Mouse (Mus musculus) layer of hippocampus, postnatal 14 days (tissue): ENCODE measurements around the gene Cdc123. TPM values are rescaled to one million over a fixed set of nuclear protein-coding genes. Genes with fewer than 3 reads are reported as not detected.

Source experiments
- DNase-seq, 2 experiments: peaks; one replicate each; pipeline ENCODE4 v3.0.0; 2021 to 2022; ENCODE audit warnings: low spot score in 2 of 2, mixed read lengths in 1 of 2
- total RNA-seq, 2 experiments: library from RNA; stranded (reverse); gene quantifications; 2 replicates each; pipeline ENCODE4 v1.2.3; 2021

Cdc123 gene
- total RNA-seq, 2 experiments from 2014 or later = 124 to 129 TPM

- peak in 1 of 2 experiments; percentile 25 for DNase-seq
Observed at GRCm38 (mm10) chr2:5806201-5806600, 38.8 kb downstream of the Cdc123 start.

GRCm38 (mm10) chr2:5805228-5805627 is 39.7 kb downstream of the Cdc123 start:
- DNase-seq = no peak

GRCm38 (mm10) chr2:5804440-5805045 is 40.4 kb downstream of the Cdc123 start:
- DNase-seq = no peak

GRCm38 (mm10) chr2:5801927-5802590 is 42.9 kb downstream of the Cdc123 start:
- no peak for DNase-seq

- no peak for DNase-seq
Observed at GRCm38 (mm10) chr2:5801182-5801640, 43.8 kb downstream of the Cdc123 start.

GRCm38 (mm10) chr2:5797816-5798672 is 46.9 kb downstream of the Cdc123 start:
- no peak for DNase-seq

- no peak for DNase-seq
Observed at GRCm38 (mm10) chr2:5793771-5794170, 51.2 kb downstream of the Cdc123 start.

GRCm38 (mm10) chr2:5792056-5792455 is 52.9 kb downstream of the Cdc123 start:
- DNase-seq = no peak

GRCm38 (mm10) chr2:5789625-5790160 is 55.3 kb downstream of the Cdc123 start:
- no peak for DNase-seq

- no peak for DNase-seq
Observed at GRCm38 (mm10) chr2:5787391-5787790, 57.6 kb downstream of the Cdc123 start.

GRCm38 (mm10) chr2:5772464-5772863 is 72.5 kb downstream of the Cdc123 start:
- DNase-seq = no peak

GRCm38 (mm10) chr2:5770708-5771241 is 74.2 kb downstream of the Cdc123 start:
- DNase-seq = peak; percentile 21 to 79

- DNase-seq = no peak
Observed at GRCm38 (mm10) chr2:5769630-5770029, 75.3 kb downstream of the Cdc123 start.

GRCm38 (mm10) chr2:5768946-5769345 is 76.0 kb downstream of the Cdc123 start:
- DNase-seq = no peak

GRCm38 (mm10) chr2:5762031-5762430 is 82.9 kb downstream of the Cdc123 start:
- no peak for DNase-seq

- DNase-seq = no peak
Observed at GRCm38 (mm10) chr2:5760479-5761008, 84.4 kb downstream of the Cdc123 start.

- no peak for DNase-seq
Observed at GRCm38 (mm10) chr2:5758569-5758968, 86.4 kb downstream of the Cdc123 start.

GRCm38 (mm10) chr2:5750872-5751271 is 94.1 kb downstream of the Cdc123 start:
- no peak for DNase-seq

GRCm38 (mm10) chr2:5749210-5749609 is 95.8 kb downstream of the Cdc123 start:
- DNase-seq = no peak

GRCm38 (mm10) chr2:5747545-5748043 is 97.4 kb downstream of the Cdc123 start:
- no peak for DNase-seq

GRCm38 (mm10) chr2:5746529-5746928 is 98.4 kb downstream of the Cdc123 start:
- DNase-seq = no peak
